In genomic region chr10:95681058-95681440, GRCm38 (mm10) we compare ENCODE assay signal across 9 mouse cellular contexts. TPM values are rescaled to one million over a fixed set of nuclear protein-coding genes. Genes with fewer than 3 reads are reported as not detected.
DNase-seq lines count a peak whose midpoint lies in the region; ATAC-seq and TF ChIP-seq lines count a peak whose summit lies in the region.
"Had no signal": no experiment of that assay in that cellular context is flagged by ENCODE, and none has a peak within 500 bp of the region (broad histone marks: within the 10 kb centered on the region; RNA-seq: fewer than 3 reads in every experiment).

No protein-coding gene starts in this region.

- peak overlapping the region; percentile 65 for H3K9ac ChIP-seq in heart, embryonic 13.5 days
- H3K9ac ChIP-seq in embryonic facial prominence, embryonic 15.5 days = no peak overlapping the region

- TF ChIP-seq CTCF in kidney, adult 2 months (conservative IDR thresholded peaks at IDR 0.05; ENCODE audit: insufficient read depth, insufficient read length, low read depth, low read length) = no peak

- peak overlapping the region; percentile 37 for H3K4me3 ChIP-seq in heart, embryonic 13.5 days
- peak overlapping the region; percentile 16 for H3K4me3 ChIP-seq in embryonic facial prominence, embryonic 15.5 days (replicated peaks)
- H3K4me3 ChIP-seq in kidney, adult 2 months (ENCODE audit: insufficient read depth, low read depth, low read length) = peak overlapping the region; percentile 2; the same call in 1 of the 2 replicates
- peak overlapping the region; percentile 43 for H3K4me3 ChIP-seq in midbrain, embryonic 10.5 days

- DNase-seq in heart, adult 8-10 months (ENCODE audit: low spot score) = no peak
- DNase-seq in kidney, adult 2 months = peak; percentile 68
- no peak for DNase-seq in midbrain, embryonic 10.5 days (ENCODE audit: low spot score)
- no peak for DNase-seq in Muller cell, postnatal 12 days (ENCODE audit: inconsistent ontology term)
- no peak for DNase-seq in adrenal gland, adult (ENCODE audit: inconsistent age in 2 of 2, low spot score in 1 of 2)
- DNase-seq in urinary bladder, postnatal 36 days (ENCODE audit: low spot score in 2 of 2) = no peak

- no peak for ATAC-seq in heart, embryonic 13.5 days (ENCODE audit: extremely low read depth, insufficient number of reproducible peaks, low FRiP score, low TSS enrichment)
- no peak for ATAC-seq in embryonic facial prominence, embryonic 15.5 days (ENCODE audit: insufficient number of reproducible peaks, low FRiP score, low TSS enrichment, low read depth)
- ATAC-seq: Patski had no signal

- H3K4me1 ChIP-seq in heart, embryonic 13.5 days = peaks cover 45% of the 10 kb centered on the region
- H3K4me1 ChIP-seq in embryonic facial prominence, embryonic 15.5 days = peaks cover 12% of the 10 kb centered on the region
- peaks cover 14% of the 10 kb centered on the region for H3K4me1 ChIP-seq in kidney, adult 2 months (ENCODE audit: control insufficient read depth, insufficient read depth, low read length)
- H3K4me1 ChIP-seq in midbrain, embryonic 10.5 days = peaks cover 60% of the 10 kb centered on the region

- no peaks in the 10 kb centered on the region for H3K27me3 ChIP-seq in heart, embryonic 13.5 days (replicated peaks)
- H3K27me3 ChIP-seq in embryonic facial prominence, embryonic 15.5 days = no peaks in the 10 kb centered on the region
- H3K27me3 ChIP-seq in kidney, adult 2 months (replicated peaks; ENCODE audit: control insufficient read depth, insufficient read depth, low read length) = no peaks in the 10 kb centered on the region
- no peaks in the 10 kb centered on the region; the same call in 1 of the 2 replicates for H3K27me3 ChIP-seq in midbrain, embryonic 10.5 days (ENCODE audit: low read depth, poor library complexity, severe bottlenecking)
- H3K27me3 ChIP-seq: Patski had no signal

- H3K9me3 ChIP-seq in heart, embryonic 13.5 days = no peaks in the 10 kb centered on the region
- H3K9me3 ChIP-seq in embryonic facial prominence, embryonic 15.5 days (replicated peaks) = no peaks in the 10 kb centered on the region
- H3K9me3 ChIP-seq in midbrain, embryonic 10.5 days (replicated peaks) = no peaks in the 10 kb centered on the region

- 52% methylated on average over 7 of the region's 7 CpGs for WGBS in heart, embryonic 13.5 days
- 60% methylated on average over 7 of the region's 7 CpGs for WGBS in embryonic facial prominence, embryonic 15.5 days
- 67% methylated on average over 7 of the region's 7 CpGs for WGBS in kidney, adult 2 months
- 53% methylated on average over 7 of the region's 7 CpGs for WGBS in midbrain, embryonic 10.5 days

- H3K36me3 ChIP-seq in heart, embryonic 13.5 days = no peaks in the 10 kb centered on the region
- no peaks in the 10 kb centered on the region for H3K36me3 ChIP-seq in embryonic facial prominence, embryonic 15.5 days
- H3K36me3 ChIP-seq in kidney, adult 2 months (ENCODE audit: control insufficient read depth, insufficient read depth, low read length) = no peaks in the 10 kb centered on the region
- no peaks in the 10 kb centered on the region for H3K36me3 ChIP-seq in midbrain, embryonic 10.5 days

- peak overlapping the region; percentile 61 for H3K4me2 ChIP-seq in heart, embryonic 13.5 days
- peak overlapping the region; percentile 19; the same call in 1 of the 2 replicates for H3K4me2 ChIP-seq in embryonic facial prominence, embryonic 15.5 days (replicated peaks)

- no peak for TF ChIP-seq POLR2A in kidney, adult 2 months (IDR thresholded peaks at IDR 0.05; ENCODE audit: low read depth, low read length)

- peak overlapping the region; percentile 61 for H3K27ac ChIP-seq in heart, embryonic 13.5 days (replicated peaks)
- H3K27ac ChIP-seq in embryonic facial prominence, embryonic 15.5 days (replicated peaks) = no peak overlapping the region
- peak overlapping the region; percentile 86 for H3K27ac ChIP-seq in kidney, adult 2 months (ENCODE audit: insufficient read depth, low read depth, low read length)
- H3K27ac ChIP-seq in midbrain, embryonic 10.5 days (replicated peaks) = peak overlapping the region; percentile 79

RNA-seq across cellular contexts. Expression of gene Anapc15-ps, which starts 7.8 kb away (rescaled TPM):
- polyA plus RNA-seq in heart, embryonic 13.5 days (2015; fragmentation: Nextera tagmentation; extraction: Ambion mirVana) = not detected in 2 replicates
- total RNA-seq in heart, adult 8-10 months (2022) = not detected
- polyA plus RNA-seq in embryonic facial prominence, embryonic 15.5 days (2015; fragmentation: Nextera tagmentation; extraction: Ambion mirVana) = 0.51 TPM in 1 of 2 replicates, not detected in the other
- not detected in 2 replicates for polyA plus RNA-seq in kidney, adult 2 months (2012; rRNA removed)
- polyA plus RNA-seq in midbrain, embryonic 10.5 days (2016; fragmentation: Nextera tagmentation; extraction: Ambion mirVana) = not detected in 2 replicates
